Mouse (Mus musculus): ENCODE measurements around the gene Atp6v1e1. TPM values are rescaled to one million over a fixed set of nuclear protein-coding genes. Genes with fewer than 3 reads are reported as not detected.

Gene Atp6v1e1
- polyA plus RNA-seq, 1 experiment = 134 TPM

- no peak for TF ChIP-seq POLR2A (IDR thresholded peaks at IDR 0.05; ENCODE audit: borderline replicate concordance, control insufficient read depth, low read depth, low read length)
- TF ChIP-seq CTCF (IDR thresholded peaks at IDR 0.05; ENCODE audit: control insufficient read depth, insufficient read depth, low read length) = no peak
- 90% methylated on average over 6 of the region's 6 CpGs for WGBS
- Histone ChIP-seq H3K4me3 (replicated peaks; ENCODE audit: control insufficient read depth, low read depth, low read length) (no peak overlapping the region), H3K27ac (ENCODE audit: control insufficient read depth, insufficient read depth, low read depth, low read length, poor library complexity) (no peak overlapping the region), H3K4me1 (ENCODE audit: control insufficient read depth, insufficient read depth, low read length) (no peaks in the 10 kb centered on the region)
These were observed 48.8 kb downstream of the Atp6v1e1 start for GRCm38 (mm10) chr6:120773763-120774162.

- Histone ChIP-seq H3K4me1 (ENCODE audit: control insufficient read depth, insufficient read depth, low read length) (no peaks in the 10 kb centered on the region), H3K27ac (ENCODE audit: control insufficient read depth, insufficient read depth, low read depth, low read length, poor library complexity) (no peak within 1 kb of the TSS), H3K4me3 (replicated peaks; ENCODE audit: control insufficient read depth, low read depth, low read length) (no peak within 1 kb of the TSS)
- WGBS = 69% methylated on average over 5 of the region's 5 CpGs
- no peak for TF ChIP-seq POLR2A (IDR thresholded peaks at IDR 0.05; ENCODE audit: borderline replicate concordance, control insufficient read depth, low read depth, low read length)
- TF ChIP-seq CTCF (IDR thresholded peaks at IDR 0.05; ENCODE audit: control insufficient read depth, insufficient read depth, low read length) = no peak
These were observed 49.4 kb downstream of the Atp6v1e1 start, which contains the start of gene Slc25a18 for GRCm38 (mm10) chr6:120773149-120773628. Slc25a18 (plus strand) TSS chr6:120773578.

GRCm38 (mm10) chr6:120772025-120772424, 50.6 kb downstream of the Atp6v1e1 start:
- TF ChIP-seq POLR2A (IDR thresholded peaks at IDR 0.05; ENCODE audit: borderline replicate concordance, control insufficient read depth, low read depth, low read length) (no peak), CTCF (IDR thresholded peaks at IDR 0.05; ENCODE audit: control insufficient read depth, insufficient read depth, low read length) (no peak)
- H3K4me3 ChIP-seq (replicated peaks; ENCODE audit: control insufficient read depth, low read depth, low read length) = no peak overlapping the region
- H3K27ac ChIP-seq (ENCODE audit: control insufficient read depth, insufficient read depth, low read depth, low read length, poor library complexity) = no peak overlapping the region
- H3K4me1 ChIP-seq (ENCODE audit: control insufficient read depth, insufficient read depth, low read length) = no peaks in the 10 kb centered on the region

- Histone ChIP-seq H3K4me3 (replicated peaks; ENCODE audit: control insufficient read depth, low read depth, low read length) (no peak overlapping the region), H3K27ac (ENCODE audit: control insufficient read depth, insufficient read depth, low read depth, low read length, poor library complexity) (no peak overlapping the region), H3K4me1 (ENCODE audit: control insufficient read depth, insufficient read depth, low read length) (no peaks in the 10 kb centered on the region)
- TF ChIP-seq CTCF (IDR thresholded peaks at IDR 0.05; ENCODE audit: control insufficient read depth, insufficient read depth, low read length) (no peak), POLR2A (IDR thresholded peaks at IDR 0.05; ENCODE audit: borderline replicate concordance, control insufficient read depth, low read depth, low read length) (no peak)
- 24% methylated on average over 1 of the region's 1 CpGs for WGBS
These were observed 51.2 kb downstream of the Atp6v1e1 start for GRCm38 (mm10) chr6:120771366-120771765.

GRCm38 (mm10) chr6:120769972-120770371, 52.6 kb downstream of the Atp6v1e1 start:
- H3K4me3 ChIP-seq (replicated peaks; ENCODE audit: control insufficient read depth, low read depth, low read length) = no peak overlapping the region
- TF ChIP-seq POLR2A (IDR thresholded peaks at IDR 0.05; ENCODE audit: borderline replicate concordance, control insufficient read depth, low read depth, low read length) (no peak), CTCF (IDR thresholded peaks at IDR 0.05; ENCODE audit: control insufficient read depth, insufficient read depth, low read length) (no peak)
- no peak overlapping the region for H3K27ac ChIP-seq (ENCODE audit: control insufficient read depth, insufficient read depth, low read depth, low read length, poor library complexity)
- 86% methylated on average over 1 of the region's 1 CpGs for WGBS
- no peaks in the 10 kb centered on the region for H3K4me1 ChIP-seq (ENCODE audit: control insufficient read depth, insufficient read depth, low read length)

- WGBS = 83% methylated on average over 2 of the region's 2 CpGs
- Histone ChIP-seq H3K4me1 (ENCODE audit: control insufficient read depth, insufficient read depth, low read length) (no peaks in the 10 kb centered on the region), H3K4me3 (replicated peaks; ENCODE audit: control insufficient read depth, low read depth, low read length) (no peak overlapping the region), H3K27ac (ENCODE audit: control insufficient read depth, insufficient read depth, low read depth, low read length, poor library complexity) (no peak overlapping the region)
- no peak for TF ChIP-seq CTCF (IDR thresholded peaks at IDR 0.05; ENCODE audit: control insufficient read depth, insufficient read depth, low read length)
- no peak for TF ChIP-seq POLR2A (IDR thresholded peaks at IDR 0.05; ENCODE audit: borderline replicate concordance, control insufficient read depth, low read depth, low read length)
These were observed 61.4 kb downstream of the Atp6v1e1 start for GRCm38 (mm10) chr6:120761151-120761550.

- Histone ChIP-seq H3K4me3 (replicated peaks; ENCODE audit: control insufficient read depth, low read depth, low read length) (no peak overlapping the region), H3K4me1 (ENCODE audit: control insufficient read depth, insufficient read depth, low read length) (no peaks in the 10 kb centered on the region), H3K27ac (ENCODE audit: control insufficient read depth, insufficient read depth, low read depth, low read length, poor library complexity) (no peak overlapping the region)
- 79% methylated on average over 2 of the region's 2 CpGs for WGBS
- no peak for TF ChIP-seq CTCF (IDR thresholded peaks at IDR 0.05; ENCODE audit: control insufficient read depth, insufficient read depth, low read length)
- TF ChIP-seq POLR2A (IDR thresholded peaks at IDR 0.05; ENCODE audit: borderline replicate concordance, control insufficient read depth, low read depth, low read length) = no peak
These were observed 76.2 kb downstream of the Atp6v1e1 start for GRCm38 (mm10) chr6:120746416-120746815.

Other genes starting within 250 kb of the Atp6v1e1 start
- gene Cecr2, start 156.4 kb downstream of the Atp6v1e1 start, polyA plus RNA-seq (2011; ENCODE audit: insufficient read depth, insufficient read length, low replicate concordance, missing spikeins) = 28.7 and 49.8 TPM in 2 replicates
- gene Slc25a18, start 49.2 kb downstream of the Atp6v1e1 start, polyA plus RNA-seq (2011; ENCODE audit: insufficient read depth, insufficient read length, low replicate concordance, missing spikeins) = not detected in 2 replicates
- gene Bcl2l13, start 13.4 kb upstream of the Atp6v1e1 start, polyA plus RNA-seq (2011; ENCODE audit: insufficient read depth, insufficient read length, low replicate concordance, missing spikeins) = 13.0 and 14.7 TPM in 2 replicates
- gene Bid, start 94.1 kb upstream of the Atp6v1e1 start, polyA plus RNA-seq (2011; ENCODE audit: insufficient read depth, insufficient read length, low replicate concordance, missing spikeins) = 11.4 and 20.4 TPM in 2 replicates

Measured in bone marrow, adult 2 months (tissue).